Mouse (Mus musculus): ENCODE results near the gene Chrna3.

DNA sequence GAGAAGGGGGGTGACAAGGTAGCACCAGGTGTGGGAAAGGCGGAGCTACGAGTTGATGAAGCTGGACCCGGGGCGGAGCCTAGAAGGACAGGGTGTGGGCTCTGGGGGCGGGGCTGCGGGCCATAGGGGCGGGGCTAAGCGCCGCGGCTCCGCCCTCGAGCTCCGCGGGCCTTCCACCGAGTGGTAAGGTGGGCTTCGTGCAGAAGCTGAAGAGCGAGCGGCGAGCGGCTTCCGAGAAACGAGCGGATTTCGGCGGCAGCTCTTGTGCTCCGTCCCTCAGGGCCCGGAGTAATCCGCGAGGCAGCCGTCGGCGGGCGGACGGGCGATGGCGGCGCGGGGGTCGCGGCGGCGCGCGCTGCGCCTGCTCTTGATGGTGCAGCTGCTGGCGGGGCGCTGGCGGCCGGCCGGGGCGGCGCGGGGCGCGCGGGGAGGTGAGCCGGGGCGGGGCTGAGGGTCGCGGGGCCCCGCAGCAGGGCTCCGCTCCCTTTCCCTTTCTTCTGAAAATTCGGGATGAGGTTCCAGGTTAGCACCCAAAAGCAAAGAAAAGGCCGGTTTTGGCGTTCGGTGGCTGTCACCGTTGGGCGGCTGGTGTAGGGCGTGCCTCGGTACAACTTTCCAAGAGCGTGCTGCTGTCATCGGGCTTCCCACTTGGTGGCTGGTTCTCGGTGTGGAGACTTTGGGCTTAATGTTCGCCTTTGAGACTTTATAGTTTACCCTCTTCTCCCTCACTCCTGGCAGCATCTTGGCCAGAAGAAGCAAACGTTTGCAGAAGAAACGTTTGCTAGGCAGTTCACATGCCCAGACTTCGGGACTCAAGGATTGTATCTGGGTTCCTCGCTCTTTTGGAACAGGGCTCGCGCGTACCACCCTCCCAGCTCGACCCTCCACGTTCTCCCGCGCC lies 44.8 kb downstream of the Chrna3 start:
- TF ChIP-seq CTCF (IDR thresholded peaks at IDR 0.05; ENCODE audit: low read depth): no peak
- TF ChIP-seq EP300 (IDR thresholded peaks at IDR 0.05; ENCODE audit: low read depth): no peak

All from liver, postnatal 0 days (tissue).